Mouse (Mus musculus) kidney, postnatal 10 days (tissue): ENCODE results near the gene Ginm1.
"Not testable (repeated sequence)": the region's sequence is repeated elsewhere in the genome, so short reads cannot be mapped to it uniquely, and the experiment has no call there.

ENCODE experiments used
- DNase-seq: peaks from one replicate; pipeline ENCODE4 v3.0.0; 2021; ENCODE audit warnings: mixed read lengths

Ginm1 gene

DNA sequence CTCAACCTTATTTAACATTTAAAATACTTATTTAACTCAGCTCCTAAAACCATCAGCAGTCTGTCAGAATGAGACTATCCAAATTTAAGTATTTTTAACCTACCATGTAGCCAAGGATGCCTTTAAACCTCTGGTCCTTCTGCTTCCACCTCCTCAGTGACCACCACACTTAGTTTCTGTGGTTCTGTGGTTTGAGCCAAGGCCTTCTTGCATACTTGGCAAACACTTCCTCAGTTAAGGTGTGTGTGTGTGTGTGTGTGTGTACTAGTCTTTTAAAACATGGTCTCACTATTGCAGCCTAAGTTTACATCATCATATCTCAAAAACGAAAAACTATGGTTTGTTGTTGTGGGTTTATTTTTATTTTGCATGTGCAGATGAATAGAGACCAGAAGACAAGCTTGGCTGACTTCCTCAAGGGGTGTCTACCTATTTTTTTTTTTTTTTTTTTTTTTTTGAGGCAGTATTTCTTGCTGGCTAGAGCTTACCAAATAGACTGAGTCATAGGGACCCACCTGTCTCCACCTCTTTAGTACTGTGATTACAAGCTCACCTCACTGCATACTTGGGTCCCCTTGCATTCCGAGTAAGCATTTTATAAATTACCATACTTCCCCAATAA lies 10.0 kb upstream of the Ginm1 start:
- DNase-seq: no peak

GRCm38 (mm10) chr10:7801258-7801657 lies 8.6 kb upstream of the Ginm1 start:
- DNase-seq: no peak

- no peak for DNase-seq
Observed at GRCm38 (mm10) chr10:7792254-7792750, 322 bp downstream of the Ginm1 start.

GRCm38 (mm10) chr10:7787319-7787718 lies 5.3 kb downstream of the Ginm1 start:
- DNase-seq: no peak

GRCm38 (mm10) chr10:7781214-7781613 lies 11.4 kb downstream of the Ginm1 start:
- DNase-seq: no peak

- peak; percentile 96 for DNase-seq
Observed at GRCm38 (mm10) chr10:7780238-7781176, 12.1 kb downstream of the Ginm1 start.

- DNase-seq: no peak
Observed at GRCm38 (mm10) chr10:7779751-7780237, 12.8 kb downstream of the Ginm1 start.

DNA sequence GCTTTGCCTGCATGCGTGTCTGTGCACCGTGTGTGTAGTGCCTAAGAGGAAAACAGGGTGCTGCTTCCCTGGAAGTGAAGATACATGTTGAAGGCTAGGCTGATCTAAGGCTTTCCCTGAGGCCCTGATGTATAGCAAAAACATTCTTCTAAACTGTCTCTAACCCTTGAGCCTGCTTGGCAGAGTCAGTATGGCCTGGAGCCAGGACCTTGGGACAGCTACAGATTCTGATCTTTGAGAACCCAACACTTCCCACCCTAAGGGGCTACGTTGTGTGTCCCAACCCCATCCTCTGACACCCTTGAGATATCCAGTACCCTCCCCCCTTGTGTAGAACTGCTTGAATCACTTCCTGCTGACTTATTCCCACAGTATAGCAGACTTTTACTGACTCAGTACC lies 14.3 kb downstream of the Ginm1 start:
- peak; percentile 17 for DNase-seq

DNA sequence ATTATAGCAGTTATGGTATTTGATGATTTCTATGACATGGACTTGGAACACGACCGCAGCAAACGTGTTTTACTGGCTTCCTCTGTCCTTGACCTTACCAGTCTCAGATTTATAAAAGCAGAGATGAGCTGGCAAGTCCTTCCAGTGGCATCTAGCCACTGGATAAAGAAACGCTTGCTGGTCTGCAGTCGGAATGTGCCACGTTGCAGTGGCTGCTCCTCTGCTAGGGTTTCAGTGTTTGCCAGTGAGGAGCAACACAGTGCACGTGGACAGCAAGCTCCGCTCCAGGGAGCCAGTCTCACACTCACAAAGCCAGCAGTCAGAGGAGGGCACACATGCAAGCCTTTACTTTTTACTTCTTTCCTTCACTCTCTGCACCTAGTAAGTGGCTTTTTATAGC lies 17.2 kb downstream of the Ginm1 start:
- DNase-seq: no peak

DNA sequence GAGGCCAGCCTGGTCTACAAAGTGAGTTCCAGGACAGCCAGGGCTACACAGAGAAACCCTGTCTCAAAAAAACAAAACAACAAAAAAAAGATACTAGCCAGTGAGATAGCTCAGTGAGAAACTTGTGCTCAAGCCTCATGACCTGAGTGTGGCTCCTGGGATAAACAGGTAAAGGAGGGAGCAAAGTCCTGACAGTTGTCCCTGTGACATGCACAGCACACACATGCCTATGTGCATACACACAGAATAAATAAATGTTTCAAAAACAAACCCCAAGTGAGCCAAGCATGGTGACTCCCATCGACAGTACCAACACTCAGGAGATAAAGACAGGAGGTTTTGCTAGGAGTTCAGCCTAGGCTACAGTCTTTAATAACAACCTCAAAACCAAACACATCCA lies 19.9 kb downstream of the Ginm1 start:
- DNase-seq: no peak

- DNase-seq: no peak
Observed at GRCm38 (mm10) chr10:7772346-7772745, 20.3 kb downstream of the Ginm1 start.

- no peak for DNase-seq
Observed at GRCm38 (mm10) chr10:7757544-7757943, 35.1 kb downstream of the Ginm1 start.

DNA sequence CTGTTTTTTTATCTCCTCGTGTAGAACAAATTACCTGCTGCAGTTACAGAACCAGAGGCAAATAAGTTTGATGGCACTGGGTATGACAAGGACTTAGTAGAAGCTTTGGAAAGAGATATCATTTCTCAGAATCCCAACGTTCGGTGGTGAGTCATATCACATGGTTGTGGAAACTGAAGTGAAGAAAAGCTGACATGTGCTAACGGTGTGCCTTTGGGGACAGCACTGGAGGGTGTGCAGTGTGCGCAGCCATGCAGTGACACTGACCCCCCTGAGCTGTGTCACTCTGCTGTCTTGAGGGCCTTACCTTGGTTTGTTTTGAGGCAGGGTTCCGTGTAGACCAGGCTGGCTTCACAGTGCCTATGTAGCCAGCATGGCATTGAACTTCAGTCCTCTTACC lies 43.9 kb downstream of the Ginm1 start:
- no peak for DNase-seq

- not testable (repeated sequence) for DNase-seq
Observed at GRCm38 (mm10) chr10:7745528-7745927, 47.1 kb downstream of the Ginm1 start.

GRCm38 (mm10) chr10:7737914-7738313 lies 54.7 kb downstream of the Ginm1 start:
- no peak for DNase-seq

- no peak for DNase-seq
Observed at GRCm38 (mm10) chr10:7737122-7737521, 55.5 kb downstream of the Ginm1 start.

GRCm38 (mm10) chr10:7731582-7731981 lies 61.0 kb downstream of the Ginm1 start:
- no peak for DNase-seq

DNA sequence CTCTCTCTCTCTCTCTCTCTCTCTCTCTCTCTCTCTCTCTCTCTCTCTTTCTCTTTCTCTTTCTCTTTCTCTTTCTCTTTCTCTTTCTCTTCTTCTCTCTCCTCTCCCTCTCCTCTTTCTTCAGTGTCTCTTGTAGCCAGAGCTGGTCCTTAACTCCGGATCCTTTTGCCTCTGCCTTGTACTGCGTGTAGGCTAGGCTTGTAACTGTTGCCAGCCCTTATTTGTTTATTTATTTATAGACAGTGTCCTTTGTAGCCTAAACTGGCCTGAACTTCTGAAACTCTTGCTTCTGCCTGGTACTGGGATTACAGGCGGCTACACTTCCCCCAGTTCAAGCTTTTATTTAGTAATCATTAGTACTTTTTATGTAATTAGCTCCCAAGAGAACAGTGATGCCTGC lies 65.6 kb downstream of the Ginm1 start:
- no peak for DNase-seq

DNA sequence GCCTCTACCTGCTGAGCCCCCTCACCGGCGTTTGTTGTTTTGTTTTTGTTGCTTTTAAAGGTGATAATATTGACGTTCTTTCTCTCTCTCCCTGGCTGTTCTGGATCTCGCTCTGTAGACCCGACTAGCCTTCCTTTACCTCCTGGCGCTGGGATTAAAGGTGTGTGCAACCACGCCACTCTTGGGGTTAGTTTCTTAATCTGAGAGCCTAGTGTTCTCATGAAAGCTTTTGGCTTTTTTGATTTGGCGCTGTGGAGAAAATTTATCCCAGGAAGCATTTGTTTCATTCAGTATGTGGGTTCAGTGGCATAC lies 66.2 kb downstream of the Ginm1 start:
- no peak for DNase-seq

DNA sequence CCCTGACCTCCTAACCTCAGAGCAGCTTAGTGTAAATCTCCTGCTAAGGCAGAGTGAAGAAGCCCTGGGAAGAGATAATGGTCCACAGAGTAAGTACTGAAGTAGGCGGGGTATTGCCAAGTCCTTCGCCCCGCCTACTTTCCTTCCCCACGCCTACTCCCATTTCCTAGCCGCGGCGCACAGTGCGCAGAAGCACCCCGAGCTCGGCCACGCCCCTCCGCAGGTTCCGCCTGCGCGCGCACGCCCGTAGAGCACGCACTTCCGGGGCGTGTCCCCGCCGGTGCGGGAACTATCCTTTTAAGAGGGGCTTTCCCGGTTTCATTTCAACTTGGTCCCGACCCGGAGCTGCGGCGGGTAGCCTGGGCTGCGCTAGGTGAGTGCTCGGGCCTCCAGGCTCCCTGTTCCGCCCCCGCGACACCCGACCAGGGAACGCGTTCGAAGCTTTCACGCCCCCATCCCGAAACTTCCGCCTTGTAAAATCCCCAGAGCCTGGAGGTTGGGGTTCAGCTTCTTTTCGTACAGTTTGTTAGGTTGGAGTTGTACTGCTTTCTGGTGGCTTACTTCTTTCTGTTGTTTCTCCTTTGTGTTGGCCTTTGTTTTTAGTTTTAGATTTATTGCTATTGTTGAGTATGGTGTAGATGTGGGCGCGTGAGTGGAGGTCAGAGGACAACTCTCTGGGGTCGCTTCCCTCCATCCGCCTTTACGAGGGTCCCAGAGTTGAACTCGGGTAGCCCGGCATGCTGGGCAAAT lies 66.7 kb downstream of the Ginm1 start, which contains the start of gene Katna1:
Katna1 (plus strand) TSS at position 250 of the 750 bp plus-strand sequence.
- peak; percentile 98 for DNase-seq
